Mouse (Mus musculus): ENCODE data around the gene Fbxo5. TPM values are rescaled to one million over a fixed set of nuclear protein-coding genes. Genes with fewer than 3 reads are reported as not detected.

Fbxo5 gene
- polyA plus RNA-seq, 1 experiment: 39.5 TPM

GRCm38 (mm10) chr10:5798069-5798468 is 7.3 kb downstream of the Fbxo5 start:
- Histone ChIP-seq H3K4me1 (ENCODE audit: control insufficient read depth, insufficient read depth, low read length) (no peaks in the 10 kb centered on the region; the same call in 1 of the 2 replicates), H3K4me3 (ENCODE audit: insufficient read depth, low read length) (no peak overlapping the region), H3K27ac (ENCODE audit: insufficient read depth, low read length) (no peak overlapping the region)
- TF ChIP-seq CTCF (IDR thresholded peaks at IDR 0.05; ENCODE audit: borderline replicate concordance, insufficient read depth, low read length): no peak

- TF ChIP-seq POLR2A (IDR thresholded peaks at IDR 0.05; ENCODE audit: low read depth, low read length): no peak
- TF ChIP-seq CTCF (IDR thresholded peaks at IDR 0.05; ENCODE audit: borderline replicate concordance, insufficient read depth, low read length): peak; percentile 49; the same call in 1 of the 2 replicates
- no peak overlapping the region for H3K4me3 ChIP-seq (ENCODE audit: insufficient read depth, low read length)
- H3K4me1 ChIP-seq (ENCODE audit: control insufficient read depth, insufficient read depth, low read length): no peaks in the 10 kb centered on the region
- no peak overlapping the region for H3K27ac ChIP-seq (ENCODE audit: insufficient read depth, low read length)
Observed at GRCm38 (mm10) chr10:5790657-5791056, 14.7 kb downstream of the Fbxo5 start.

DNA sequence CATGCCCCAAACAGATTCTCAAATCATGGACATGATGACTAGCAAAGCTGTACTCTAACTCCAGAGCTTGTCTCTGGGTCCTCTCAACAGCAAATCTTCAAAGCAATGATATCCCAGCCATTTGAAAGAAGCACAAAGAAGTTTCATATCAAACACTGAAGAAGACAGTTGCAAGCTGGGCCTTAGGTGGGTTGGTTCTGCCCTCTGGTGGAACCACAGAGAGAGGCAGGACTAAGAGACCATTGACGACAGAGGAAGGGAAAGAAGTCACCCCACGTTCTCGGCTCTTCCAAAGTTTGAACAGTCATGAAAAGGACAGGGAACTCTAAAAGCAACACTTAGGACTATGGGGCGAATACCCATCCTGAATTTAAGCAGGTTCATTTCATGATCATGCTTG is 18.5 kb downstream of the Fbxo5 start:
- Histone ChIP-seq H3K27ac (ENCODE audit: insufficient read depth, low read length) (no peak overlapping the region), H3K4me1 (ENCODE audit: control insufficient read depth, insufficient read depth, low read length) (no peaks in the 10 kb centered on the region), H3K4me3 (ENCODE audit: insufficient read depth, low read length) (no peak overlapping the region)
- TF ChIP-seq CTCF (IDR thresholded peaks at IDR 0.05; ENCODE audit: borderline replicate concordance, insufficient read depth, low read length) (peak; percentile 65; the same call in 1 of the 2 replicates), POLR2A (IDR thresholded peaks at IDR 0.05; ENCODE audit: low read depth, low read length) (no peak)

Other genes starting within 250 kb of the Fbxo5 start
- 0.18 and 0.57 TPM in 2 replicates for gene Myct1, start 211.8 kb downstream of the Fbxo5 start, polyA plus RNA-seq (2011; ENCODE audit: insufficient read length, low read depth, missing spikeins)
- 0.97 TPM in 1 of 2 replicates, not detected in the other for gene Vip, start 166.4 kb downstream of the Fbxo5 start, polyA plus RNA-seq (2011; ENCODE audit: insufficient read length, low read depth, missing spikeins)
- 11.6 and 15.3 TPM in 2 replicates for gene Mtrf1l, start 18.3 kb upstream of the Fbxo5 start, polyA plus RNA-seq (2011; ENCODE audit: insufficient read length, low read depth, missing spikeins)
- 14.6 and 19.9 TPM in 2 replicates for gene Rgs17, start 116.8 kb upstream of the Fbxo5 start, polyA plus RNA-seq (2011; ENCODE audit: insufficient read length, low read depth, missing spikeins)

All from embryonic fibroblast, embryonic 13.5 days (primary cell).